43 mouse cellular contexts compared by ENCODE assay signal in the genomic region with DNA sequence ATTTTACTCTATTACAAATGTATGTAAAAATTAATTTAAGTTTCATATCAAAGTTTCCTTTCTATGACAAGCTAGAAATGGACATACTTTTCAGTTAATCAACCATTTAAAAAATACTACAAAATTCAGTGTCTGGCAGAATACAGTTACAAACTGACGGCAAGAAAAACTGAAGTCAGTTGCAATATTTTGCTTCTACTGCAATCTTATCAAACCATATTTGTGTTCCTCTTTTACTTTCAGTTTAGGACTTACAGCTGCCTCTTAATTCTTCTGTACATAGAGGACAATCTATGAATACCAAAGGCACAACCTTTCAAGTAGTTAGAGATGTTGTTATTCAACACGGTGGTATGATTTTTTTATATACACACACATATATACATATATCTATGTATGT. TPM values are rescaled to one million over a fixed set of nuclear protein-coding genes. Genes with fewer than 3 reads are reported as not detected.
"Had no signal": no experiment of that assay in that cellular context is flagged by ENCODE, and none has a peak within 500 bp of the region (broad histone marks: within the 10 kb centered on the region; RNA-seq: fewer than 3 reads in every experiment).

No protein-coding gene starts in this region.

- H3K36me3 ChIP-seq: limb, embryonic 10.5 days; limb, embryonic 12.5 days; limb, embryonic 13.5 days; limb, embryonic 15.5 days; liver, embryonic 12.5 days; liver, embryonic 13.5 days; liver, embryonic 15.5 days; lung, embryonic 15.5 days; midbrain, embryonic 10.5 days; midbrain, embryonic 12.5 days; midbrain, embryonic 13.5 days; midbrain, embryonic 15.5 days had no signal

- H3K27me3 ChIP-seq: limb, embryonic 12.5 days; limb, embryonic 13.5 days; limb, embryonic 15.5 days; liver, embryonic 12.5 days; liver, embryonic 13.5 days; liver, embryonic 15.5 days; lung, embryonic 15.5 days; megakaryocyte, embryonic 14.5 days; midbrain, embryonic 12.5 days; midbrain, embryonic 13.5 days; midbrain, embryonic 15.5 days had no signal

- H3K4me2 ChIP-seq: limb, embryonic 12.5 days; limb, embryonic 13.5 days; limb, embryonic 15.5 days; liver, embryonic 11.5 days; liver, embryonic 12.5 days; liver, embryonic 13.5 days; liver, embryonic 15.5 days; lung, embryonic 14.5 days; lung, embryonic 15.5 days; midbrain, embryonic 11.5 days; midbrain, embryonic 12.5 days; midbrain, embryonic 13.5 days; midbrain, embryonic 15.5 days had no signal

- DNase-seq: left cerebral cortex, postnatal 4 days; liver; liver, embryonic 13.5 days; liver, postnatal 0 days; lung, adult 18-20 months; lung, adult 2 months; lung, embryonic 14.5 days; lung, postnatal 10 days; lung, postnatal 14 days; lung, postnatal 36 days; lung, postnatal 4 days; midbrain, embryonic 14.5 days had no signal

- ATAC-seq: liver, embryonic 12.5 days; liver, postnatal 0 days; lung, postnatal 0 days; midbrain, embryonic 13.5 days; midbrain, embryonic 15.5 days; midbrain, embryonic 16.5 days had no signal

- H3K9me3 ChIP-seq: limb, embryonic 10.5 days; limb, embryonic 12.5 days; limb, embryonic 13.5 days; limb, embryonic 15.5 days; liver, embryonic 12.5 days; liver, embryonic 13.5 days; liver, embryonic 15.5 days; lung, embryonic 15.5 days; midbrain, embryonic 10.5 days; midbrain, embryonic 12.5 days; midbrain, embryonic 13.5 days; midbrain, embryonic 15.5 days had no signal

- H3K9ac ChIP-seq: limb, embryonic 12.5 days; limb, embryonic 13.5 days; limb, embryonic 15.5 days; liver, embryonic 12.5 days; liver, embryonic 13.5 days; liver, embryonic 14.5 days; liver, embryonic 15.5 days; liver, postnatal 0 days; lung, embryonic 14.5 days; lung, embryonic 15.5 days; midbrain, embryonic 12.5 days; midbrain, embryonic 13.5 days; midbrain, embryonic 15.5 days had no signal

- H3K4me1 ChIP-seq: limb, embryonic 10.5 days; limb, embryonic 12.5 days; limb, embryonic 13.5 days; limb, embryonic 15.5 days; liver, embryonic 12.5 days; liver, embryonic 13.5 days; liver, embryonic 15.5 days; lung, embryonic 15.5 days; megakaryocyte, embryonic 14.5 days; midbrain, embryonic 12.5 days; midbrain, embryonic 13.5 days; midbrain, embryonic 15.5 days had no signal

- H3K27ac ChIP-seq: limb, embryonic 10.5 days; limb, embryonic 12.5 days; limb, embryonic 13.5 days; limb, embryonic 15.5 days; liver, embryonic 12.5 days; liver, embryonic 13.5 days; liver, embryonic 14.5 days; liver, embryonic 15.5 days; lung, embryonic 15.5 days; macrophage; midbrain, embryonic 10.5 days; midbrain, embryonic 12.5 days; midbrain, embryonic 13.5 days; midbrain, embryonic 15.5 days had no signal

- H3K4me3 ChIP-seq: limb, embryonic 10.5 days; limb, embryonic 12.5 days; limb, embryonic 13.5 days; limb, embryonic 15.5 days; liver, embryonic 12.5 days; liver, embryonic 13.5 days; liver, embryonic 15.5 days; lung, embryonic 15.5 days; megakaryocyte, embryonic 14.5 days; midbrain, embryonic 10.5 days; midbrain, embryonic 12.5 days; midbrain, embryonic 13.5 days; midbrain, embryonic 15.5 days; myocyte had no signal

RNA-seq across cellular contexts. Expression of a gene that starts 7.4 kb away (rescaled TPM):
- total RNA-seq: left cerebral cortex, postnatal 10 days; left cerebral cortex, postnatal 36 days; liver, adult 2 months; megakaryocyte progenitor cell, adult 5-6 weeks; megakaryocyte, adult 5-6 weeks; megakaryocyte-erythroid progenitor cell, adult 5-6 weeks; midbrain, postnatal 0 days; monocyte, adult 5-6 weeks had no signal
- polyA plus RNA-seq: limb, embryonic 10.5 days; limb, embryonic 12.5 days; limb, embryonic 13.5 days; limb, embryonic 14.5 days; limb, embryonic 15.5 days; liver, adult 2 months; liver, embryonic 11.5 days; liver, embryonic 12.5 days; liver, embryonic 13.5 days; liver, embryonic 14.5 days; liver, embryonic 15.5 days; liver, embryonic 16.5 days; liver, postnatal 0 days; lung, adult 2 months; lung, embryonic 14.5 days; lung, embryonic 15.5 days; lung, embryonic 16.5 days; lung, postnatal 0 days; macrophage; midbrain, embryonic 12.5 days; midbrain, embryonic 13.5 days; midbrain, embryonic 14.5 days; midbrain, embryonic 15.5 days; myocyte; neural tube, embryonic 11.5 days had no signal
